Mouse (Mus musculus): ENCODE data around the gene Wbp2. TPM values are rescaled to one million over a fixed set of nuclear protein-coding genes. Genes with fewer than 3 reads are reported as not detected.
A peak's percentile ranks its signal among the peaks of the same experiment; 100 is the strongest.

The Wbp2 gene
- polyA plus RNA-seq, 1 experiment: 288 TPM

GRCm38 (mm10) chr11:116083096-116083672 lies 3.6 kb downstream of the Wbp2 start:
- peaks cover 13% of the 10 kb centered on the region for H3K4me1 ChIP-seq (replicated peaks; ENCODE audit: control insufficient read depth, insufficient read depth, low read length)
- DNase-seq: no peak
- no peaks in the 10 kb centered on the region for H3K27me3 ChIP-seq (ENCODE audit: control insufficient read depth, insufficient read depth, low read length)
- H3K27ac ChIP-seq (ENCODE audit: control insufficient read depth, insufficient read depth, low read length): no peak overlapping the region
- no peak for TF ChIP-seq POLR2A (IDR thresholded peaks at IDR 0.05; ENCODE audit: control insufficient read depth, extremely low read depth, insufficient read depth, low read length, poor library complexity)
- no peak for TF ChIP-seq CTCF (IDR thresholded peaks at IDR 0.05; ENCODE audit: borderline replicate concordance, control insufficient read depth, extremely low read depth, insufficient read depth, low read length, poor library complexity)
- peaks cover 40% of the 10 kb centered on the region for H3K36me3 ChIP-seq (ENCODE audit: control insufficient read depth, insufficient read depth, low read length)
- WGBS: 95% methylated on average over 14 of the region's 14 CpGs
- H3K4me3 ChIP-seq (ENCODE audit: control insufficient read depth, insufficient read depth, low read length): no peak overlapping the region

GRCm38 (mm10) chr11:116081081-116081480 lies 5.7 kb downstream of the Wbp2 start:
- WGBS: 79% methylated on average over 6 of the region's 6 CpGs
- peaks cover 30% of the 10 kb centered on the region for H3K4me1 ChIP-seq (replicated peaks; ENCODE audit: control insufficient read depth, insufficient read depth, low read length)
- DNase-seq: peak; percentile 82
- H3K36me3 ChIP-seq (ENCODE audit: control insufficient read depth, insufficient read depth, low read length): peaks cover 40% of the 10 kb centered on the region
- H3K27ac ChIP-seq (ENCODE audit: control insufficient read depth, insufficient read depth, low read length): no peak overlapping the region
- no peak overlapping the region for H3K4me3 ChIP-seq (ENCODE audit: control insufficient read depth, insufficient read depth, low read length)
- H3K27me3 ChIP-seq (ENCODE audit: control insufficient read depth, insufficient read depth, low read length): no peaks in the 10 kb centered on the region
- TF ChIP-seq POLR2A (IDR thresholded peaks at IDR 0.05; ENCODE audit: control insufficient read depth, extremely low read depth, insufficient read depth, low read length, poor library complexity) (no peak), CTCF (IDR thresholded peaks at IDR 0.05; ENCODE audit: borderline replicate concordance, control insufficient read depth, extremely low read depth, insufficient read depth, low read length, poor library complexity) (peak; percentile 67; the same call in 1 of the 2 replicates)

GRCm38 (mm10) chr11:116079511-116079910 lies 7.3 kb downstream of the Wbp2 start:
- no peak overlapping the region for H3K4me3 ChIP-seq (ENCODE audit: control insufficient read depth, insufficient read depth, low read length)
- no peak overlapping the region for H3K27ac ChIP-seq (ENCODE audit: control insufficient read depth, insufficient read depth, low read length)
- WGBS: 85% methylated on average over 10 of the region's 10 CpGs
- DNase-seq: no peak
- TF ChIP-seq POLR2A (IDR thresholded peaks at IDR 0.05; ENCODE audit: control insufficient read depth, extremely low read depth, insufficient read depth, low read length, poor library complexity): no peak
- TF ChIP-seq CTCF (IDR thresholded peaks at IDR 0.05; ENCODE audit: borderline replicate concordance, control insufficient read depth, extremely low read depth, insufficient read depth, low read length, poor library complexity): no peak
- H3K27me3 ChIP-seq (ENCODE audit: control insufficient read depth, insufficient read depth, low read length): no peaks in the 10 kb centered on the region
- peaks cover 30% of the 10 kb centered on the region for H3K4me1 ChIP-seq (replicated peaks; ENCODE audit: control insufficient read depth, insufficient read depth, low read length)
- H3K36me3 ChIP-seq (ENCODE audit: control insufficient read depth, insufficient read depth, low read length): peaks cover 40% of the 10 kb centered on the region

GRCm38 (mm10) chr11:116078676-116079320 lies 8.0 kb downstream of the Wbp2 start:
- TF ChIP-seq CTCF (IDR thresholded peaks at IDR 0.05; ENCODE audit: borderline replicate concordance, control insufficient read depth, extremely low read depth, insufficient read depth, low read length, poor library complexity) (no peak), POLR2A (IDR thresholded peaks at IDR 0.05; ENCODE audit: control insufficient read depth, extremely low read depth, insufficient read depth, low read length, poor library complexity) (no peak)
- H3K27me3 ChIP-seq (ENCODE audit: control insufficient read depth, insufficient read depth, low read length): no peaks in the 10 kb centered on the region
- peak overlapping the region; percentile 82 for H3K27ac ChIP-seq (ENCODE audit: control insufficient read depth, insufficient read depth, low read length)
- 74% methylated on average over 10 of the region's 10 CpGs for WGBS
- H3K4me3 ChIP-seq (ENCODE audit: control insufficient read depth, insufficient read depth, low read length): no peak overlapping the region
- peaks cover 30% of the 10 kb centered on the region for H3K4me1 ChIP-seq (replicated peaks; ENCODE audit: control insufficient read depth, insufficient read depth, low read length)
- peak; percentile 27 for DNase-seq
- H3K36me3 ChIP-seq (ENCODE audit: control insufficient read depth, insufficient read depth, low read length): peaks cover 40% of the 10 kb centered on the region

- H3K27me3 ChIP-seq (ENCODE audit: control insufficient read depth, insufficient read depth, low read length): no peaks in the 10 kb centered on the region
- H3K4me1 ChIP-seq (replicated peaks; ENCODE audit: control insufficient read depth, insufficient read depth, low read length): peaks cover 30% of the 10 kb centered on the region
- 1% methylated on average over 16 of the region's 16 CpGs for WGBS
- peaks cover 35% of the 10 kb centered on the region for H3K36me3 ChIP-seq (ENCODE audit: control insufficient read depth, insufficient read depth, low read length)
- peak overlapping the region; percentile 96 for H3K27ac ChIP-seq (ENCODE audit: control insufficient read depth, insufficient read depth, low read length)
- TF ChIP-seq POLR2A (IDR thresholded peaks at IDR 0.05; ENCODE audit: control insufficient read depth, extremely low read depth, insufficient read depth, low read length, poor library complexity) (peak; percentile 88), CTCF (IDR thresholded peaks at IDR 0.05; ENCODE audit: borderline replicate concordance, control insufficient read depth, extremely low read depth, insufficient read depth, low read length, poor library complexity) (no peak)
- DNase-seq: peak; percentile 95
- peak overlapping the region; percentile 77 for H3K4me3 ChIP-seq (ENCODE audit: control insufficient read depth, insufficient read depth, low read length)
These were observed 8.6 kb downstream of the Wbp2 start for GRCm38 (mm10) chr11:116078221-116078620.

- peak; percentile 51; the same call in 1 of the 2 replicates for TF ChIP-seq CTCF (IDR thresholded peaks at IDR 0.05; ENCODE audit: borderline replicate concordance, control insufficient read depth, extremely low read depth, insufficient read depth, low read length, poor library complexity)
- TF ChIP-seq POLR2A (IDR thresholded peaks at IDR 0.05; ENCODE audit: control insufficient read depth, extremely low read depth, insufficient read depth, low read length, poor library complexity): no peak; the same call in 1 of the 2 replicates
- Histone ChIP-seq H3K36me3 (ENCODE audit: control insufficient read depth, insufficient read depth, low read length) (peaks cover 32% of the 10 kb centered on the region), H3K27ac (ENCODE audit: control insufficient read depth, insufficient read depth, low read length) (peak within 1 kb of the TSS; percentile 96), H3K27me3 (ENCODE audit: control insufficient read depth, insufficient read depth, low read length) (no peaks in the 10 kb centered on the region), H3K4me3 (ENCODE audit: control insufficient read depth, insufficient read depth, low read length) (peak within 1 kb of the TSS; percentile 77), H3K4me1 (replicated peaks; ENCODE audit: control insufficient read depth, insufficient read depth, low read length) (peaks cover 30% of the 10 kb centered on the region)
- 4% methylated on average over 22 of the region's 22 CpGs for WGBS
- DNase-seq: peak; percentile 82
These were observed 9.2 kb downstream of the Wbp2 start, which contains the start of gene Unc13d for GRCm38 (mm10) chr11:116077446-116078204. Gene Unc13d (minus strand): TSS chr11:116077961.

Measured in thymus, adult 2 months (tissue).